Mouse (Mus musculus) neural tube, embryonic 14.5 days (tissue): ENCODE data around the gene Chat. TPM values are rescaled to one million over a fixed set of nuclear protein-coding genes. Genes with fewer than 3 reads are reported as not detected.

Experiments used
- ATAC-seq: fragments of 200-750 bp; cut with Nextera tagmentation; 2 replicates; pipeline ENCODE4 v1.8.0; 2017; ENCODE audit warnings: low read depth, mild to moderate bottlenecking, moderate TSS enrichment, moderate library complexity
- H3K27ac ChIP-seq: fragments of 300-500 bp; sonication (generic); 2 replicates; pipeline ENCODE4 v1.5.1; 2014; ENCODE audit warnings: low read depth, mild to moderate bottlenecking, control low read depth, low read length, moderate library complexity, mixed read lengths
- H3K27me3 ChIP-seq: fragments of 300-500 bp; sonication (generic); 2 replicates; pipeline ENCODE4 v1.6.1; 2014; ENCODE audit warnings: low read length; ENCODE audit not compliant: control insufficient read depth, insufficient read depth
- H3K36me3 ChIP-seq: fragments of 300-500 bp; sonication (generic); 2 replicates; pipeline ENCODE4 v1.6.1; 2014; ENCODE audit warnings: low read length, mixed read lengths; ENCODE audit not compliant: control insufficient read depth, insufficient read depth
- H3K4me1 ChIP-seq: fragments of 300-500 bp; sonication (generic); 2 replicates; pipeline ENCODE4 v1.6.1; 2014; ENCODE audit warnings: low read length; ENCODE audit not compliant: control insufficient read depth, insufficient read depth
- H3K4me2 ChIP-seq: fragments of 300-500 bp; sonication (generic); 2 replicates; pipeline ENCODE4 v1.6.1; 2014; ENCODE audit warnings: mild to moderate bottlenecking, low read depth, low read length, control low read depth
- H3K4me3 ChIP-seq: fragments of 300-500 bp; sonication (generic); 2 replicates; pipeline ENCODE4 v1.5.1; 2014; ENCODE audit warnings: low read depth, low read length, control low read depth, mixed read lengths
- H3K9ac ChIP-seq: fragments of 300-500 bp; sonication (generic); replicated peaks from 2 replicates; pipeline ENCODE4 v1.6.1; 2014; ENCODE audit warnings: low read depth, mild to moderate bottlenecking, control low read depth, low read length, mixed read lengths
- H3K9me3 ChIP-seq: fragments of 300-500 bp; sonication (generic); 2 replicates; pipeline ENCODE4 v1.6.1; 2016; ENCODE audit warnings: low read length; ENCODE audit not compliant: control insufficient read depth
- WGBS: fragments of 180-500 bp; shearing (Covaris S2); extraction: QIAGEN DNeasy Blood & Tissue Kit; methylation state at CpG from one replicate; pipeline ENCODE4 v1.1.7; 2014; 5-methylcytosine and 5-hydroxymethylcytosine counted together
- polyA plus RNA-seq: library from polyadenylated mRNA; unstranded; fragments of >200 nt; fragmentation: Nextera tagmentation; extraction: Ambion mirVana; gene quantifications from 2 replicates; pipeline ENCODE4 v1.2.1, GENCODE M21; 2014

Chat gene
- polyA plus RNA-seq, 1 experiment from 2014 or later: 4.3 TPM

- no peak overlapping the region for H3K4me3 ChIP-seq
- no peaks in the 10 kb centered on the region for H3K4me1 ChIP-seq
- no peak overlapping the region for H3K4me2 ChIP-seq
- 66% methylated on average over 9 of the region's 9 CpGs for WGBS
- no peaks in the 10 kb centered on the region for H3K9me3 ChIP-seq
- no peak overlapping the region for H3K27ac ChIP-seq
- no peak overlapping the region for H3K9ac ChIP-seq
- no peaks in the 10 kb centered on the region for H3K27me3 ChIP-seq
- no peaks in the 10 kb centered on the region for H3K36me3 ChIP-seq
- ATAC-seq: no peak
Measured at GRCm38 (mm10) chr14:32502764-32503688, 37.2 kb upstream of the Chat start.

GRCm38 (mm10) chr14:32501303-32501702 is 35.5 kb upstream of the Chat start:
- no peaks in the 10 kb centered on the region for H3K27me3 ChIP-seq
- no peaks in the 10 kb centered on the region for H3K36me3 ChIP-seq
- no peak overlapping the region for H3K9ac ChIP-seq
- no peak overlapping the region for H3K4me3 ChIP-seq
- 67% methylated on average over 2 of the region's 2 CpGs for WGBS
- no peak overlapping the region for H3K4me2 ChIP-seq
- H3K9me3 ChIP-seq: no peaks in the 10 kb centered on the region
- ATAC-seq: no peak
- no peaks in the 10 kb centered on the region for H3K4me1 ChIP-seq
- no peak overlapping the region for H3K27ac ChIP-seq

- 75% methylated on average over 8 of the region's 8 CpGs for WGBS
- no peak overlapping the region for H3K4me2 ChIP-seq
Measured at GRCm38 (mm10) chr14:32496115-32496850, 30.5 kb upstream of the Chat start.

GRCm38 (mm10) chr14:32492521-32492920 is 26.7 kb upstream of the Chat start:
- no peaks in the 10 kb centered on the region for H3K9me3 ChIP-seq
- peak overlapping the region; percentile 20 for H3K4me3 ChIP-seq
- no peaks in the 10 kb centered on the region for H3K27me3 ChIP-seq
- H3K4me1 ChIP-seq: no peaks in the 10 kb centered on the region
- no peak overlapping the region for H3K9ac ChIP-seq
- peak overlapping the region; percentile 43 for H3K4me2 ChIP-seq
- no peak overlapping the region for H3K27ac ChIP-seq
- no peak for ATAC-seq
- no peaks in the 10 kb centered on the region for H3K36me3 ChIP-seq
- WGBS: 22% methylated on average over 13 of the region's 13 CpGs

More at GRCm38 (mm10) chr14:32496115-32496850, 30.5 kb upstream of the Chat start:
- H3K36me3 ChIP-seq: no peaks in the 10 kb centered on the region
- H3K27me3 ChIP-seq: no peaks in the 10 kb centered on the region
- H3K4me1 ChIP-seq: no peaks in the 10 kb centered on the region
- no peak overlapping the region for H3K4me3 ChIP-seq
- H3K9ac ChIP-seq: no peak overlapping the region
- no peaks in the 10 kb centered on the region for H3K9me3 ChIP-seq
- ATAC-seq: no peak
- H3K27ac ChIP-seq: no peak overlapping the region

GRCm38 (mm10) chr14:32482061-32482460 is 16.3 kb upstream of the Chat start:
- 6% methylated on average over 3 of the region's 3 CpGs for WGBS
- no peaks in the 10 kb centered on the region for H3K4me1 ChIP-seq
- H3K36me3 ChIP-seq: no peaks in the 10 kb centered on the region
- H3K4me2 ChIP-seq: no peak overlapping the region
- no peak for ATAC-seq
- no peak overlapping the region for H3K4me3 ChIP-seq
- H3K27ac ChIP-seq: no peak overlapping the region
- no peaks in the 10 kb centered on the region for H3K27me3 ChIP-seq
- H3K9me3 ChIP-seq: no peaks in the 10 kb centered on the region
- no peak overlapping the region for H3K9ac ChIP-seq

GRCm38 (mm10) chr14:32477581-32477980 is 11.8 kb upstream of the Chat start:
- no peak for ATAC-seq
- no peak overlapping the region for H3K9ac ChIP-seq
- no peaks in the 10 kb centered on the region for H3K4me1 ChIP-seq
- no peak overlapping the region for H3K27ac ChIP-seq
- no peak overlapping the region for H3K4me2 ChIP-seq
- no peaks in the 10 kb centered on the region for H3K36me3 ChIP-seq
- H3K27me3 ChIP-seq: no peaks in the 10 kb centered on the region
- WGBS: 79% methylated on average over 1 of the region's 1 CpGs
- H3K4me3 ChIP-seq: no peak overlapping the region
- H3K9me3 ChIP-seq: no peaks in the 10 kb centered on the region

GRCm38 (mm10) chr14:32476559-32476958 is 10.8 kb upstream of the Chat start:
- Histone ChIP-seq H3K4me2 (no peak overlapping the region), H3K4me1 (no peaks in the 10 kb centered on the region), H3K27me3 (no peaks in the 10 kb centered on the region), H3K9ac (no peak overlapping the region), H3K27ac (no peak overlapping the region), H3K4me3 (no peak overlapping the region), H3K36me3 (no peaks in the 10 kb centered on the region), H3K9me3 (no peaks in the 10 kb centered on the region)
- 88% methylated on average over 6 of the region's 6 CpGs for WGBS
- no peak for ATAC-seq

- 14% methylated on average over 4 of the region's 4 CpGs for WGBS
- Histone ChIP-seq H3K4me1 (no peaks in the 10 kb centered on the region), H3K4me2 (no peak overlapping the region), H3K36me3 (no peaks in the 10 kb centered on the region), H3K9ac (no peak overlapping the region), H3K27ac (no peak overlapping the region), H3K27me3 (no peaks in the 10 kb centered on the region), H3K9me3 (no peaks in the 10 kb centered on the region), H3K4me3 (no peak overlapping the region)
- peak; percentile 63; the same call in 1 of the 2 replicates for ATAC-seq
Measured at GRCm38 (mm10) chr14:32472996-32473395, 7.2 kb upstream of the Chat start.

- ATAC-seq: no peak
- Histone ChIP-seq H3K4me1 (0 out of 2 replicates have a peak, but pooled peaks cover 5% of the 10 kb centered on the region), H3K9me3 (no peaks in the 10 kb centered on the region), H3K9ac (no peak overlapping the region), H3K4me3 (no peak overlapping the region), H3K36me3 (no peaks in the 10 kb centered on the region), H3K27me3 (peaks cover 44% of the 10 kb centered on the region), H3K27ac (no peak overlapping the region), H3K4me2 (no peak overlapping the region)
- 8% methylated on average over 5 of the region's 5 CpGs for WGBS
Measured at GRCm38 (mm10) chr14:32467606-32468005, 1.8 kb upstream of the Chat start.
